Mouse (Mus musculus) midbrain, embryonic 10.5 days (tissue): ENCODE measurements around the gene Kcnh1. TPM values are rescaled to one million over a fixed set of nuclear protein-coding genes. Genes with fewer than 3 reads are reported as not detected.

Experiments
- DNase-seq: peaks from one replicate; pipeline ENCODE4 v3.0.0-alpha.2; 2017; ENCODE audit warnings: low spot score
- H3K27ac ChIP-seq: fragments of 300-500 bp; sonication (generic); replicated peaks from 2 replicates; pipeline ENCODE4 v1.5.1; 2016; ENCODE audit warnings: mild to moderate bottlenecking
- H3K27me3 ChIP-seq: fragments of 300-500 bp; sonication (generic); 2 replicates; pipeline ENCODE4 v1.6.1; 2016; ENCODE audit warnings: low read depth, mild to moderate bottlenecking; ENCODE audit not compliant: poor library complexity, severe bottlenecking
- H3K36me3 ChIP-seq: fragments of 300-500 bp; sonication (generic); 2 replicates; pipeline ENCODE4 v1.6.1; 2016; ENCODE audit warnings: mild to moderate bottlenecking, moderate library complexity
- H3K4me1 ChIP-seq: fragments of 300-500 bp; sonication (generic); 2 replicates; pipeline ENCODE4 v1.6.1; 2016
- H3K4me3 ChIP-seq: fragments of 300-500 bp; sonication (generic); 2 replicates; pipeline ENCODE4 v1.5.1; 2016; ENCODE audit warnings: mild to moderate bottlenecking, moderate library complexity
- H3K9me3 ChIP-seq: fragments of 300-500 bp; sonication (generic); replicated peaks from 2 replicates; pipeline ENCODE4 v1.6.1; 2016; ENCODE audit warnings: mild to moderate bottlenecking
- WGBS: fragments of 180-500 bp; shearing (Covaris S2); methylation state at CpG from one replicate; pipeline ENCODE4 v1.1.7; 2016; 5-methylcytosine and 5-hydroxymethylcytosine counted together
- polyA plus RNA-seq: library from polyadenylated mRNA; unstranded; fragments of >200 nt; fragmentation: Nextera tagmentation; extraction: Ambion mirVana; gene quantifications from 2 replicates; pipeline ENCODE4 v1.2.1, GENCODE M21; 2016

Kcnh1 gene
- polyA plus RNA-seq, 1 experiment from 2014 or later, result 0.32 TPM

- peaks cover 26% of the 10 kb centered on the region for H3K4me1 ChIP-seq
- H3K36me3 ChIP-seq, result no peaks in the 10 kb centered on the region
- H3K27me3 ChIP-seq, result no peaks in the 10 kb centered on the region
- H3K27ac ChIP-seq, result no peak overlapping the region
- H3K4me3 ChIP-seq, result no peak overlapping the region
- no peak for DNase-seq
- H3K9me3 ChIP-seq, result no peaks in the 10 kb centered on the region; the same call in 1 of the 2 replicates
Measured at GRCm38 (mm10) chr1:192311298-192311697, 120.7 kb downstream of the Kcnh1 start.

GRCm38 (mm10) chr1:192311851-192312438 is 121.4 kb downstream of the Kcnh1 start:
- H3K36me3 ChIP-seq, result no peaks in the 10 kb centered on the region
- no peaks in the 10 kb centered on the region for H3K27me3 ChIP-seq
- H3K4me1 ChIP-seq, result peaks cover 26% of the 10 kb centered on the region
- whole genome bisulfite sequencing, result 84% methylated on average over 6 of the region's 6 CpGs
- no peaks in the 10 kb centered on the region; the same call in 1 of the 2 replicates for H3K9me3 ChIP-seq
- H3K27ac ChIP-seq, result no peak overlapping the region
- no peak for DNase-seq
- H3K4me3 ChIP-seq, result no peak overlapping the region

- peaks cover 26% of the 10 kb centered on the region for H3K4me1 ChIP-seq
- H3K27ac ChIP-seq, result no peak overlapping the region
- no peaks in the 10 kb centered on the region; the same call in 1 of the 2 replicates for H3K9me3 ChIP-seq
- WGBS, result 52% methylated on average over 4 of the region's 4 CpGs
- no peaks in the 10 kb centered on the region for H3K36me3 ChIP-seq
- no peak for DNase-seq
- no peaks in the 10 kb centered on the region for H3K27me3 ChIP-seq
- no peak overlapping the region for H3K4me3 ChIP-seq
Measured at GRCm38 (mm10) chr1:192312446-192312845, 121.9 kb downstream of the Kcnh1 start.

GRCm38 (mm10) chr1:192312998-192313397 is 122.4 kb downstream of the Kcnh1 start:
- Histone ChIP-seq H3K36me3 (no peaks in the 10 kb centered on the region), H3K27me3 (no peaks in the 10 kb centered on the region), H3K4me3 (no peak overlapping the region), H3K9me3 (no peaks in the 10 kb centered on the region; the same call in 1 of the 2 replicates), H3K27ac (0 out of 2 replicates have a peak overlapping the region, but pooled peaks have one; percentile 28), H3K4me1 (peaks cover 26% of the 10 kb centered on the region)
- no peak for DNase-seq
- WGBS, result 61% methylated on average over 4 of the region's 4 CpGs

GRCm38 (mm10) chr1:192313571-192313972 is 123.0 kb downstream of the Kcnh1 start:
- Histone ChIP-seq H3K4me3 (no peak overlapping the region), H3K27me3 (no peaks in the 10 kb centered on the region), H3K4me1 (peaks cover 26% of the 10 kb centered on the region), H3K27ac (0 out of 2 replicates have a peak overlapping the region, but pooled peaks have one; percentile 28), H3K9me3 (no peaks in the 10 kb centered on the region; the same call in 1 of the 2 replicates), H3K36me3 (no peaks in the 10 kb centered on the region)
- WGBS, result 73% methylated on average over 7 of the region's 7 CpGs
- peak; percentile 16 for DNase-seq

DNA sequence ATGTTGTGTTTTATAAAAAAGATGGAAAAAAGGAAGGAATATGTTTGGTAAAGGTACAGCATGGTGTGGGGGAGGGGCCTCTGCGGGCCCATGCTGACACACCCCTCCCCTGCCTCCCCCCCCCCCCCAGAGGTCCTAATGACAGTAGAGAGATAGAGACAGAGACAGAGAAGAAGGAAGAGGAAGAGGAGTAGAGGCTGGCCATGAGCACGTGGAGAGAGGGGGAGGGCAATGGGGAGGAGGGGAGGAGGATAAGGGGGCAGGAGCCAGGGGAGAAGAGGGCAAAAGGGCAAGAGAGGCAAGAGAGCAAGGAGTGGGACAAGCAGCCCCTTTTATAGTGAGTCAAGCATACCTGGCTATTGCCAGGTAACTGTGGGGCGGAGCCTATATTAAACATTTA is 123.5 kb downstream of the Kcnh1 start:
- DNase-seq, result no peak
- Histone ChIP-seq H3K36me3 (no peaks in the 10 kb centered on the region), H3K4me1 (peaks cover 26% of the 10 kb centered on the region), H3K4me3 (no peak overlapping the region), H3K27me3 (no peaks in the 10 kb centered on the region), H3K9me3 (no peaks in the 10 kb centered on the region; the same call in 1 of the 2 replicates), H3K27ac (no peak overlapping the region)
- 62% methylated on average over 3 of the region's 3 CpGs for WGBS

DNA sequence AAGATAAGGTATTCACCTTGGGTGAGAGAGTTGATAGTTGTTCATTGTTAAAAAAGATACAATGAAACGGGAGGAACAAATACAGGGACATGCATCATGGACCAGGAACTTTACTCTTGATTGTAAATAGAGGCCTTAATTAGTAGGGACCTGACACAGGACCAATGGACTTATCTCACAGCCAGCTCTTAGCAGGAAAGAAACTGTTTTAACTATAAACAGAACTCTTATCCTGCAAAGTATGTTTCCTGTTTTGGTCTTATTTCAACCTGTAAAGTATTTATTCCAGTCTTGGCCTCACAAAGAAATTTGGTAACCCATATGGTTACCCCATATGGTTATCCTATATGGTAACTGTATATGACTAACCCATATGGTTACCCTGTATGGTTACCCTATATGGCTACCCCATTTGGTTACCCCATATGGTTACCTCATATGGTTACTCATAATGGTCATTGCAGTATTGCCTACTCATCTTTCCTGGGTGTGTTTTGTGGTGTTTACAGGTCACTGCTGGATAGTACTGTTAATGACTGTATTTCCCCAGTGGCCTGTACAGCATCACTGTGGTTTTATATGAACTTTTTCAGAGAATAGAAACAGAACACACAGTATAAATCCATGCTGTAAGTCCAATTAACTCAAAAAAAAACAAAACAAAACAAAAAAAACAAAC is 125.0 kb downstream of the Kcnh1 start:
- DNase-seq, result no peak
- Histone ChIP-seq H3K36me3 (no peaks in the 10 kb centered on the region), H3K9me3 (no peaks in the 10 kb centered on the region), H3K27ac (no peak overlapping the region), H3K27me3 (no peaks in the 10 kb centered on the region), H3K4me3 (no peak overlapping the region), H3K4me1 (peaks cover 26% of the 10 kb centered on the region)
- WGBS, result 57% methylated on average over 1 of the region's 1 CpGs

DNA sequence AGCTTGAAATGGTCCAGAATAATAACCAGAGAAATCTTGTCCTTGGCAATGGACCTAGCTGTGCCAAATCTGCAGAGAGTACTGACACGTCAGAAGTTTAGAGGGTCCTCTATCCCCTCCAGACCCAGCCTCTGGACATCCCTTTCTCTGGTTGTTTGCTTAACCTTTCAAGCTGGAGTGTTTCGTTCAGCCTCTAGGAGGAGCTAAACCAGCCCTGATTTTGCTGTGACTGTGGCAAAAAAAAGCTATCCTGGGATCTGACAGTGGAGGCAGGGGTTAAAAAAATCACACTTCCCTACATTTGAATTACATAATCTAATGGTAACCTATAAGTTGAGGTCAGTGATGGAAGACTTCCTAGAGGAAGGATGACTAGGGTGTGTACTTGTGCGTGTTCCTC is 133.6 kb downstream of the Kcnh1 start:
- no peaks in the 10 kb centered on the region for H3K36me3 ChIP-seq
- H3K9me3 ChIP-seq, result no peaks in the 10 kb centered on the region
- no peak overlapping the region for H3K27ac ChIP-seq
- no peaks in the 10 kb centered on the region for H3K4me1 ChIP-seq
- no peak overlapping the region for H3K4me3 ChIP-seq
- no peak for DNase-seq
- WGBS, result 62% methylated on average over 3 of the region's 3 CpGs
- no peaks in the 10 kb centered on the region for H3K27me3 ChIP-seq

- Histone ChIP-seq H3K27me3 (no peaks in the 10 kb centered on the region), H3K36me3 (no peaks in the 10 kb centered on the region), H3K4me3 (no peak overlapping the region), H3K9me3 (no peaks in the 10 kb centered on the region), H3K4me1 (no peaks in the 10 kb centered on the region), H3K27ac (no peak overlapping the region)
- 88% methylated on average over 8 of the region's 8 CpGs for WGBS
- no peak for DNase-seq
Measured at GRCm38 (mm10) chr1:192327052-192327451, 136.5 kb downstream of the Kcnh1 start.

DNA sequence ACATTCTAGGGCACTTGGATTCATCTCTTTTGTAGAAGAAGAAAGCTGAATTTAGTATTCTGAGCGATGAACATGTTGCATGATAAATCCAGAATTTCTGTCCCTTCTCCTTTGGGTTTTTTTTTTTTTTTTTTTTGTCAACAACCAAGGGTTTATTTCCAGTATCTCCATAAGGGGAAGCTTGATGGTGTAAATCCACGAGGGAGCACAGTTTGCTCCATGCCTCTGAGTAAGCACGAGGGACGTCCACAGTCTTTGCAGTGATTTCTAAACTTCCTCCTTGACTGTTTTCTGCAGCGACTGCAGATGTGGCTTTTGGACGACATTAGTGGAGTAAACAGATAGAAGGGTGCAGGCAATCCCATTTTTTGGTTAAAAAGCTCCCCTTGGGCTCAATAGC is 140.6 kb downstream of the Kcnh1 start:
- Histone ChIP-seq H3K27me3 (no peaks in the 10 kb centered on the region), H3K9me3 (no peaks in the 10 kb centered on the region), H3K27ac (no peak overlapping the region), H3K36me3 (no peaks in the 10 kb centered on the region), H3K4me1 (no peaks in the 10 kb centered on the region), H3K4me3 (no peak overlapping the region)
- DNase-seq, result no peak
- 89% methylated on average over 6 of the region's 6 CpGs for WGBS

DNA sequence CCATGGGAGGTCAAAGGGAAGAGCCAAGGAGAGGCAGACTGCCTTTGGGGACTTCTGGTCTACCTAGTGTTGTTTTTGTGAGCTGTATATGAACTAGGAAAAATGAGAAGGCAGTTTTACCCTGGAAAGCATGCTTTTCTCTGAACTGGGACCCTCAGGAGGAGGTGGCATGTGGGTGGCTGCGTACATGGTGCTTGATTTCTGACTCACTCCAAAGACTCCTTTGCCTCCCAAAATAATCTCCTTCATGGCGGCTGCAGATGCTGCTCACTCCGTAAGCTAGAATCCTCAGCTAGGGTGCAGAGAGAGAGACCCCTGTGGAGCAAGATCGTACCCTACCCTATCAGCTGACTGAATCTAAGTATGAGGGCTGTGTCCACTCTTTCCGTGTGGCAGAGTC is 145.5 kb downstream of the Kcnh1 start:
- Histone ChIP-seq H3K4me1 (no peaks in the 10 kb centered on the region; the same call in 1 of the 2 replicates), H3K36me3 (no peaks in the 10 kb centered on the region), H3K27me3 (no peaks in the 10 kb centered on the region), H3K9me3 (peaks cover 6% of the 10 kb centered on the region; the same call in 1 of the 2 replicates), H3K4me3 (no peak overlapping the region), H3K27ac (no peak overlapping the region)
- 92% methylated on average over 5 of the region's 5 CpGs for WGBS
- no peak for DNase-seq

DNA sequence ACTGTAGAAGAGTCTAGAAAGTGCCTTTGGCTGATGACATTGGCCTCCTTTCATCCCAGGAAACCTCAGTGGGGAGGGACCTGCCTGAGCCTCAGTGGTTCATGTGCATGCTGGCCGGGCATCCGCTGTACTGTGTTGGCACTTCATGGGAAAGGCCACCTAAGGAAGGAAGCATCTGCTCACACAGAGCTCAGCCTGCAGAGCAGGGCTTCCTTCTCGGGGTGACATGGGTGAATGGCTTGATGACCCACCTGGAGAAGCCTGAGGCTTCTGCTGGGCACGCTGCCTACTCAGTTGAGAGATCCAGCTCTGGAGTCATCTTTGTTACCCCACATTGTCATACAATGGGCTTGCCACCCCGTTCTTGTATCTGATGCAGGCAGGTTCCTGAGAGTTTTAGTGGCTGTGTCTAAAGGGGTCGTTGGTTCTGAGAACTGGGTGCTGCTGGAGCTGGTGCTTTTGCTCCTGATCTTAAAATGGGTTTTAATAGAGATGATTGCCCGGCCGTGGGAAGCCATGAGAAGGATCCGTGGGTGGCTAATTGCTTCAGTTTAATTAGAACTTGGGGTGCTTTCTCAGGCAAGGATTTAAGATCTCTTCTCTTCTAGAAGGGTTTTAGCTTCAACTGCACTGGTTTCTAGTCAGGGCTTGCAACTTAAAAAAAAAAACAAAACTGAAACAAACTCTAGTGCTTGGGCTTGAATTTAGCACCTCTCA is 148.9 kb downstream of the Kcnh1 start:
- WGBS, result 81% methylated on average over 9 of the region's 9 CpGs
- H3K9me3 ChIP-seq, result peaks cover 6% of the 10 kb centered on the region; the same call in 1 of the 2 replicates
- no peak for DNase-seq

DNA sequence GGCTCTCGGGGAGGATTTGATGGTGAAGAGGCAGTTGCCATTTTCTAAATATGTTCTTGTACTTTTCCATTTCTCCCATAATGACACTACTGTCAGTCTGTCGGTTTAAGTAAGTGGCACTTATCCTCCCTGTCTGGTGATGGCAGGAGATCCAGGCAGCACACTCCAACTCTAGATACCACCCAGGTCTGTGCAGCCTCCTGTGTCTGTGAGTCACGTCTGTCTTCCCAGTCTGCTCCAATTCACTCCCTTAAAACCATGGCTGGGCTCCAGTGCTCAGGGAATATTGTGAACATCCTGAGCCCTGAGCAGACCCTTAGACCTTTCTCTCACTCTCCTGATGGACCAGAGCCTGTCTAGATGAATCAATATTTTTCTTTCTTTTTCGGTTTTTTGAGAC is 151.2 kb downstream of the Kcnh1 start:
- Histone ChIP-seq H3K4me3 (no peak overlapping the region), H3K4me1 (no peaks in the 10 kb centered on the region; the same call in 1 of the 2 replicates), H3K9me3 (peaks cover 6% of the 10 kb centered on the region; the same call in 1 of the 2 replicates), H3K27ac (no peak overlapping the region), H3K27me3 (no peaks in the 10 kb centered on the region), H3K36me3 (no peaks in the 10 kb centered on the region)
- WGBS, result 90% methylated on average over 4 of the region's 4 CpGs
- no peak for DNase-seq

More for the DNA sequence above, 148.9 kb downstream of the Kcnh1 start:
- Histone ChIP-seq H3K4me1 (no peaks in the 10 kb centered on the region; the same call in 1 of the 2 replicates), H3K27me3 (no peaks in the 10 kb centered on the region), H3K4me3 (no peak overlapping the region), H3K27ac (no peak overlapping the region), H3K36me3 (no peaks in the 10 kb centered on the region)
